Mouse (Mus musculus): ENCODE results near the gene Robo2.
"Not testable (repeated sequence)": the region's sequence is repeated elsewhere in the genome, so short reads cannot be mapped to it uniquely, and the experiment has no call there.

The Robo2 gene

DNA sequence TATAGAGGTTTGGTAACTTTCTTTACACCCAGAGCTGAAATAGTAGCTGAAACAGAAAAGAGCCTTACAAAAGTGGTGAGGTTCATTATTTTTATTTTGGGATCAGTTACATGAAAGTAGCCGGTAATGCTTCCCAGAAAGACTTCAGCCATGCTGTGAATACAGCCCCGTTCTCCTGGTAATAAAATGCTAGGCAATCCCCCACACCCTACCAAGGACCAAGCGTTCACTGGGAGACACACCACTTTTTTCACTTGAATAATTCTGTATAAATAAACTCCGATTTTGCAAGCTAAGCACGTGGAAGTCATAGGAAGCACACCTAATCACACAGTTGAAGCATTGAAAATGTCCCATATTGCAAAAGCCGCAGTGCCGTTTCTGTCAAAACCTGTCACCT lies 341.0 kb downstream of the Robo2 start:
- DNase-seq (ENCODE audit: inconsistent ontology term): no peak

DNA sequence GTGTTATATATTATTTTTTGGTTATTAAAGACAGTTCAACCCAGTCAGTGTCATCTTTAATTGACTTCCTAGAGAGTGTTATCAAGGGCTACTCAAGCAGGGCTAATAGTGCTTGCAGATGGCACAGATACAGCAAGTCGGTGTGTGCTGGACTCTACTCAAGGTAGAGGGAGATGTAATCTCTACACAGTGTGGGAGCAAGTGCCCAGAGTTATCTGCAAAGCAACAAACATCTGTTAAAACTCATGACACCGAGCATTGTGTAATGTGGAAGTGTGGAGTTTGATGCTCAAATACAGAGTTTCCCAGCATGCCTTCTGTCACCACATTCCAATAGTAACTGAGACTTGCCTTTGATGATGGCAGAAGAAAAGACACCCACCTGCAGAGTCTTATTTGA lies 345.7 kb downstream of the Robo2 start:
- no peak for DNase-seq (ENCODE audit: inconsistent ontology term)

DNA sequence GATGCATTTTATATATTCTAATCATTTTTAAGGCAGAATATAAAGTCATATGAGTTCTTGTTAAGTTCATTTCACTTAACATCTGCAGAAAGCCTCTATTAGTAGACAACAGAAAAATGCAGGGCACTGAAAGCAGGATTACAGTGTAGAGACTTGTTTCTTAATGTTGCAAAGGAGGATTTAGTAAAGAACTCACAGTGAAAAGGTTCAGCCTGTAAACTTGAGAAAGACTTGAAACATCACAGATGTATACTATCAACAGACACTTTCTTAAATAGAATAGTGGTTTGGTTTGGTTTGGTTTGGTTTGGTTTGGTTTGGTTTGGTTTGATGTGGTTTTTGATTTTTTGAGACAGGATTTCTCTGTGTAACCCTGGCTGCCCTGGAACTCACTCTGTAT lies 349.7 kb downstream of the Robo2 start:
- no peak for DNase-seq (ENCODE audit: inconsistent ontology term)

DNA sequence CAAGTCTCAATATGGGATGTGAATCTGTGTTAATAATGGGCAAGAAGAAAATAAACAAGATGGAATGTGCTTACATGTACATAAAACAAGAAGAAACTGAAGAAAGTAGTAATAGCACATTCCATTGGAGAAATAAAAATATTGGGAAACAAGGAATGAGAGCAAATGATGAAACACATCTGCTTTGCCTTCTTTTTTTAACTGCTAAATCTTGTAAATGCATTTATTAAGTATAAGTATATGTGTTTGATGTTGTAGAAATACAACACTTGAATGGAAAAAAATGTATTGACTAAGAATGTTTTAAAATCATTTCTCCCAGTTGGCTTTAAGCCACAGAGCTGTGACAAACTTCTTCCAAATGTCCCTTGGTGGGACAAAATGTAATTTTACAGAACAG lies 350.1 kb downstream of the Robo2 start:
- no peak for DNase-seq (ENCODE audit: inconsistent ontology term)

DNA sequence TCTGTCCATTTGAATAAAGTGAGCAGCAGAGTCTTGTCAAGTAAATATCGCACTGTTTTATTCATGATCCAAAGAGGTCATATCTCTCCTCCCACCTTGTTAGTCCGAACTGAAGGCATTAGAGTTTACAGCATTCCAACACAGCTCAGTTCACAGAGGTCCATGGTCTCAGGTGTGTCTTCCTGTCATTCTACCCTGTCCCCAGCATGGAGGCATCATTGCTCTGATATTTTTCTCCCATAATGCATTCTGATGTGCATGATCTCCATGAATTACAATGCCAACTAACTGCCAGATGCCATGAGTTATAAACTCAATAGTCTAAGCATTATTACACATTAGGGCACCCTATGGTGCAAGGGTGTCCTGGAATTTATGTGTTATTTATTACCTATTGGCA lies 354.7 kb downstream of the Robo2 start:
- DNase-seq (ENCODE audit: inconsistent ontology term): no peak

DNA sequence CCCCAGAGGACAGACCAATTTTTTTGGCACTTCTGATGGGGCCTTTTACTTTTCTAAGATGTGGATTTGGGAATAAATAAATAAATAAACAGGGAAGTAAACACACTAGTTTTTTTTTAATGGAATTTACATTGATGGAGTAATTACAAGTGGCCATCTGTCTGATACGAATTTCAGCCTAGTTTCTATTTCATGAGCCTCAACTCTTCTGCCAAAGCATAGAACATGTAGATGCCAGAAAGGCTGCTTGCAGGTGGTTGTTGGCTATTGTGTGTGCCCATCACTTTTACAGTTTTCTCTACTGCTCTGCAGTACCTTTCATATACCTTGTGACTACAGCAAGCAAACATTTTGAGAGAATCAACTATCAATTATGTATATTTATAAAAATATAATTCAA lies 355.4 kb downstream of the Robo2 start:
- DNase-seq (ENCODE audit: inconsistent ontology term): no peak

DNA sequence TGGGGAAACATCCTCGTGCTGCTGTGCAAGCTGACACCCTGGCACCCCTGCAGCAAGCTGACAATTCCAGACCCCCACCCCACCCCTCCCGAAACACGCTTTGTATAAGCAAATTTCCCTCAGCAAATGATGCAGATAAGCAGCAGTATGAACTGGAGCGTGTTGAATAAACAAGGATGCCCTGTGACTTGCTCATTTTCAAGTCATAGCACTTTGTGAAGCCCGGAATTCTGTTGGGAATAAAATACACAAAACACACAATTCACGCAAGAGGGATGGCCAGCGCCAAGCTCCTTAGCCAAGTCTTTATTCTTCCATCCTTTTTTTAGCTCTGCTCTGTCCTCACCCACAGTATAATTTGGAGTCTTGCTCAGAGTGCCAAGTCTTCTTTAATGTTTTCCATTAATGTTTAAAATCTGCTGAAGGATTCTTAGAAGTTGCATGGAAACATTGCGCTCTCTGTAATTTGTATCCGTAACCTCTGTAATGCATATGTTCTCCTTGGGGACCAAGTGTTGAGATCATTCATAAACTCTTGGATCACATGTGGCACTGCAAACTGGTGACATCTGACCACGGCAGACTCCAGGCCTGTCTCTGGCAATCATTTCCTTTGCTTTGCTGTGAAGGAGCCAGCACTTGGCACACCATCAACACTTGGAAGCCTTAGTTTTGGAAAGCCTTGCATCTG lies 356.4 kb downstream of the Robo2 start:
- DNase-seq (ENCODE audit: inconsistent ontology term): peak; percentile 63

DNA sequence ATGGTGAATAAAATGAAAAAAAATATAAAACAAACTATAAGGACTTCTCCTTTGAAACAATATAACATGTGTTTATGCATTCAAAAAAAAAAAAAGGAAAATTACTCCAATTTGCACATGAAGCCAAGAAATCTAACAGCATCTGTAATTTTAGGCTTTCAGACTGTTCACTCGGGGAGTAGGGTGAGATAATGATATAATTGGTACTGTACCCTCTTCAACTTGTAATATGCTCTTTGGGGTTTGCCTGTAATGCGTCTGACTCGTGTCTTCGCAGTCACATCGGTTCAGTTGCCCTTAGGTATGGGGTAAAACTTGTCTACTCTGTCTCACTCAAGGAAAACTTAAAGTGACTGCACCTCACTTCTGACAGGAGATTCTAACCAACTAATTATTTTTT lies 362.2 kb downstream of the Robo2 start:
- no peak for DNase-seq (ENCODE audit: inconsistent ontology term)

DNA sequence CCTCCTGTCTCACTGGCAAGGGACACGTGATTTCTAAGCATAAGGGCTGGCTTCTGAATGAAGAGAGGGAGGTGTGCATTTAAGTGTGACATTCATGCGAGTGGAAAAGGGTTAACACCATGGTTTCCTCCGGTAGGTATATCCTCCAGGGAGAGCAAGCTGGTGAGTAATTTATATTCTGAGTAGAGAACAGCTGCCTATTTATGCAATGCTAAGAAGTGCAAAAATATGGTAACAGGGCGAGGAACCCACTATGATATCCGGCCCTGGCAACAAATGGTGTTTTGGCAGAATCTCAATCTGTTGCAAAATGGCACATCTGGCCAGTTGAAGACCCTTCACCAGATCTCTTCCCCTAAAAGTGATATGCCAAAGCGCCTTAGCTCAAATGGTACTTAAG lies 362.6 kb downstream of the Robo2 start:
- DNase-seq (ENCODE audit: inconsistent ontology term): no peak

DNA sequence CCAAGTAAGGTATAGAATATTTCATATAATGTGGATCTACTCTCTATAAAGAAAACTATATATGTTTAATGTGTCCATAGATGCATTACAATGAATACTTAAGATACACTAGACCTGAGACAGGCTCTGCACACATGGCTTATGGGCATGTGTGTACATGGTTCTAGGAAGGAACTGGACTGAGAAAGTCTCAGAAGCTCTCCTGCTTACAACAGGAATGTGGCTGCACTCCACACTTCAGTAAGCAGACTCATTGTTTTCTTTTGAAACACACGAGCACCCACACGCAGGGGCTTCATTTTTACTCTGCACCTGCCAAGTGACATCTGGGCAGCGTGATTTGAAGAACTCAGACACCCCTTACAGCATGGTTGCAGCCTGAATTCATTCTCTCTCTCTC lies 364.4 kb downstream of the Robo2 start:
- no peak for DNase-seq (ENCODE audit: inconsistent ontology term)

DNA sequence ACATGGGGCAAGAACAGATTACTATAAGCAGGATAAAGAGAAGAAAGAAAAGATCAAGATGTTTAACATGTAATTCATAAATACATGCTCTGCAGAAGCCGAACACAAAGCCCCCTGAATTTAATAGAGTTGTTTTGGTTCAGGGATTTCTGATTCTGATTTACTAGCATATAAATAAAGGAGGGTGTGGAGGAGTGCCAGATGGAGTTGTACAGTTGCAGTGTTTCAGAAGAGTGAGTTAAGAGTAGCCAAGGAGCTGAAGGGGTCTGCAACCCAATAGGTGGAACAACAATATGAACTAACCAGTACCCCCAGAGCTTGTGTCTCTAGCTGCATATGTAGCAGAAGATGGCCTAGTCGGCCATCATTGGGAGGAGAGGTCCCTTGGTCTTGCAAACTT lies 370.8 kb downstream of the Robo2 start:
- not testable (repeated sequence) for DNase-seq (ENCODE audit: inconsistent ontology term)

DNA sequence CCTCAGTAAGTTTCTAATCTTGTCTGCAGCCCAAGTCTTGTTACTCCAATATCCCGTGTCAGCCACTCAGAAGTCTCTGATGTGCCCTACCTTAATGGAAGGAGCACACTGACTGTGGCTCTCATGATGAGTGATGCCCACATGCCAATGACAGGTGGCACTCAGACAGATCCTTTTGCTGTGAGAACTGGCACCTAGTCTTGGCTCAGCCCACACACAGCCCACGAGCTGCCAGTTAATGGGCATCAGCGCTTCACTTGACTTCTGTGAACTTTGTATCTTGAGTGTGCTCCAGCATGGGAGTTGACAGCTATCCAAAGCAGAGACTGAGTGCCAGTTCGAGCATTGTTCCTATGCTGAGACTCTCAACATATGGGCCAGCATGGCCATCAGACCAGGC lies 383.8 kb downstream of the Robo2 start:
- DNase-seq (ENCODE audit: inconsistent ontology term): no peak

DNA sequence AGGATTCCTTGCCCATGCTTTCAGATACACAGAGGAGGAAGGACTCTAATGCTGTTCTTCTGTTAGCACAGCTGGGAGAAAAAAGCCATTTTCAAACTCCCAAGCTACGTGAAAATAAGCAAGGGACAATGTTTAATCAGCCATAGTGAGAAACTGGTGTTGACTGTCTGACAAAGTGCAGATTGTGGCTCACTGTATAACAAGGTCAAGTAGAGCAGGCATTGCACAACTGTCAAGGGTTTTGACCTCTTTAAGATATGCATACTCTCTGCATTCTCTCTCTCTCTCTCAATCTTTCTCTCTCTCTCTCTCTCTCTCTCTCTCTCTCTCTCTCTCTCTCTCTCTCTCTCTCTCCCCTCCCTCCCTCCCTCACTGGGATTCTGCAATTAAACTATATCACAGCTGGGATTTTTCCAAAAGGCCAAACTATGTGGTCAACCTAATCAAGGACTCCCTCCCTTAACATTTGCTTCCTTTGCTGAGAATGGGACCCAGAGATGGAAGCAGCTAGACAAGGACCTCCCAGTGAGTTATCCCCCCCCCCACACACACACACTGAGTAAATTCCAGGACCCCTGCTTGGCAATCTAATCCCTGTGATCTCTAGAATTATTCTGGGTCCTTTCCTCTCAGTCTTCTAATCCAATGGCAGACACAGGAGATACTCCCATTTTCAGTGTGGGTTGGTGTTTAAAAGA lies 389.2 kb downstream of the Robo2 start:
- no peak for DNase-seq (ENCODE audit: inconsistent ontology term)

DNA sequence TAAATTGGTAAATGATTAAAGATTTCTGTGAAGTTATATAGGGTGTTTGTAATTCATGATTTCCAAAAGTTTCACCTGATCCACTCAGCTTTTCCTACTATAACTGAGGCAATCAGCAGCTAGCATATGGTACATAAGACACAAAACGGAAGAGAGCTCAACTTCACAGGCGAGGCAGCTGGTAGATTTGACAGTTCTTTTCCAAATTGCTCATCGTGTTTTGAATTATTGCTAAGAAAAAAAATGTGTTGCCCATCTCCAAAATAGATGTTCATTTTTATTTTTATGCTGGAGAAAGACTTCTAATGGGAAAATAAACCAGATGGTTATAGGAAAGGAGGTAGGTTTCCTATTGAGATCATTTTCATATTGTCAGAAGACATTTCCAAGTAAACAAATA lies 405.9 kb downstream of the Robo2 start:
- DNase-seq (ENCODE audit: inconsistent ontology term): no peak

DNA sequence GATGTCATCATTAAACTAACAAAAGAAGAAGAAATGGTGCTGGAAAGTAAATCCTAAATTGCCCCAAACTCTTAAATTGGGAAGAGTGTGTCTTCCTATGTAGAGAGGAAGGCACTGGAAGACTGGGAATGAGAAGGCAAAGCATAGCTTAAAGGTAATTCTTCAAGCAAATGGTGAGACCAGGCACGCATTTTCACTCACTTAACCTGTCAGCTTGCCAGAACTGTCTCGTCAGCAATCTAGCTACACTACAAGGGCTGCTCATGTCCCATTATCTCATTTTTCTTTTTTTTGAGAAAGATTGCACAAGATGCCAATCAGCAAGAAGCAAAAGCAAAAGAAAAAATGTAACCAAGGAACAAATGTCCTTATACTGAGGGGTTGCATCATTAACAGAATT lies 410.3 kb downstream of the Robo2 start:
- peak; percentile 18 for DNase-seq (ENCODE audit: inconsistent ontology term)

DNA sequence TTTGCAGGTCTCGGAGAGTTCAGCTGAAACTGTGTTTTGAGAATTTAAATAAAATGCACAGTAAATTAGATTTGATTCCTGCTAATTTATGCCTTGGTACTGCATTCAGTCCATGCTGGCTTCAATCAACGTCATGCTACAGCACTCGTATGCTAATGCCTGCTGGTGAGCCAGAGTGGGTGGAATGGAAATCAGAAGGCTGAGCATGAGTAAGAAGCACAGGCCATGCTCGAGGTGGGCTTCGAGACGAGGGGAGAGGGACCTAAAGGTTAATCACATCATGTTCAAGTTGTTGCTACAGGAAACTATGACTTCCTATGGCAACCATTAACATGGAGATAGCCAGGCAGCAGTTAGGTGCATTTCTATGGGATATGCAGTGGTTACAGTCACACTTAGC lies 420.4 kb downstream of the Robo2 start:
- DNase-seq (ENCODE audit: inconsistent ontology term): no peak

DNA sequence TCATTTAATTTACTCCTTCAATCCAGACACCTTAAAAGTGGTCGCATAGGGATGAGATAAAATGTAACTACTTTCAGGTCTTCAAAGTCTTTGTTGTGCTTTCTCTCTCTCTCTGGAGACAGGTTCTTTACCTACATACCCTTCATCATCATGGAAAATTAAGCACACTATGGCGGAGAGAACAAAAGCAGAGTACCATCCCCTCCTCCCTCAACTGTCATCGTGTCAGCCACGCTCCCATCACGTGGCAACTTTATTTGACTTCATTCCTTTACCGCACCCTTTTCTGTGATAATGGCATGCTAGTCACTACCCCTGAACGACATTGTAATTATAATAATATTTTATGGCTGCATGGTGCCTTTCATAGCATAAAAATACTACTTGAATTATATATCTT lies 442.1 kb downstream of the Robo2 start:
- DNase-seq (ENCODE audit: inconsistent ontology term): no peak

DNA sequence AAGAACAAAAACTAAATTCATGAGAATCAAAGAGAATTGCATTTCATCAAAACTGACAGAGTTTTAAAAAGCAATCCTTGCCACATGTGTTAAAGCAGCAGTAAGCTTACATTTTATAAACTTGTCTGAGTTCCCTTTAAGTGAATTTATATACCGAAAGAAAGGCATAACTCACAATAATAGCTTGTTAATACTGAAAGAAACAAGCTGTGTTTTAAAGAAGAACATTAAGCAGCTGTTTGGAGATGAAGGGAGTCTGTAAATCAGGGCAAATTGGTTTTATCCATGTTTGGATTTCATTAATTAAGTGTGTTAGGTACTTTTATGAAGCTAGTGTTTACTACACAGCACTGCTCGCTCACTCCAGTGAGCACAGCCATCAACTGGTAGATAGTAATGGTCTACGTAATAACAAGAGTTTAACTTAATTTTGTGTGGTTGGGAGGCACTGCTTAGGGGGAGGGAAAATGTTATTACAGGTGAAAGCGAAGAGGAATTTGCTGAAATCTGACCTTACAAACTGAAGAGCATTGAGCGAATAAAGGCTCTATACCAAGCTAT lies 447.2 kb downstream of the Robo2 start:
- DNase-seq (ENCODE audit: inconsistent ontology term): no peak

DNA sequence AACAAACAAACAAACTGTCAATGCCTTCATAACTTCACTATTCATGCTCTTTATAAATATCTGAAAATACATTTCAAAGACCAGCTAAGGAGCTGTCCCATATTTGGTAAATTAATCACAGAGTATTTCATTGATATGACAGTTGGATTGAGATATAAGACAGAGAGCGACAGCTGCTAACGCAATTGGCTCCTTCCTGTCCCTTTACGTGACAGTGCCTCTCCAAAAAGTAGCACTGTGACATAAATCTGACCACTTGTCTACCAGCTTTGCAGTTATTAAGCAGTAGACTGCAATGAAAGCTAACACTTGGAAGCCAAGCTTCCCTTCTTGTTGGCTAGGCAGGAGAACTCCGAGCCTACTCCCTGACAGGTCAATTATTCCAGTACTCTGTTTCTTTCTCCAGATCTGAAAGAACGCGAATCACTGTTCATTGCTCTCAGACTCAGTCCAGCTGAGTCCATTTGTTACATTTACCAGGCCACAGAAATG lies 452.1 kb downstream of the Robo2 start:
- peak; percentile 61 for DNase-seq (ENCODE audit: inconsistent ontology term)

DNA sequence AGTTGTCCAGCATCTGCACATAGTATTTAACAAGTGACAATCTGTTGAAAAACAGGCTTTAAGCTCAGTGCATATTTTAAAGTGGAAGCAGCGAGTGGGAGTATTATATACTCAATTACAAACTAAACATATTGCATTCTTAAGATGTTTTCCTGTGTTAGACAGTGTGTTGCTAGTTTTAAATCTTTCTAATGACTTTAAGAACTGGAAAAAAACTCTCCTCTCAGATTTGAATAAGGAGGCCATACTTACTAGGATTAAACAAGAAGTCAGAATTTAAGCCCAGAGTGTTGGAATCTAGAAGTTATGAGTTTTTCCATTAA lies 453.1 kb downstream of the Robo2 start:
- no peak for DNase-seq (ENCODE audit: inconsistent ontology term)

DNA sequence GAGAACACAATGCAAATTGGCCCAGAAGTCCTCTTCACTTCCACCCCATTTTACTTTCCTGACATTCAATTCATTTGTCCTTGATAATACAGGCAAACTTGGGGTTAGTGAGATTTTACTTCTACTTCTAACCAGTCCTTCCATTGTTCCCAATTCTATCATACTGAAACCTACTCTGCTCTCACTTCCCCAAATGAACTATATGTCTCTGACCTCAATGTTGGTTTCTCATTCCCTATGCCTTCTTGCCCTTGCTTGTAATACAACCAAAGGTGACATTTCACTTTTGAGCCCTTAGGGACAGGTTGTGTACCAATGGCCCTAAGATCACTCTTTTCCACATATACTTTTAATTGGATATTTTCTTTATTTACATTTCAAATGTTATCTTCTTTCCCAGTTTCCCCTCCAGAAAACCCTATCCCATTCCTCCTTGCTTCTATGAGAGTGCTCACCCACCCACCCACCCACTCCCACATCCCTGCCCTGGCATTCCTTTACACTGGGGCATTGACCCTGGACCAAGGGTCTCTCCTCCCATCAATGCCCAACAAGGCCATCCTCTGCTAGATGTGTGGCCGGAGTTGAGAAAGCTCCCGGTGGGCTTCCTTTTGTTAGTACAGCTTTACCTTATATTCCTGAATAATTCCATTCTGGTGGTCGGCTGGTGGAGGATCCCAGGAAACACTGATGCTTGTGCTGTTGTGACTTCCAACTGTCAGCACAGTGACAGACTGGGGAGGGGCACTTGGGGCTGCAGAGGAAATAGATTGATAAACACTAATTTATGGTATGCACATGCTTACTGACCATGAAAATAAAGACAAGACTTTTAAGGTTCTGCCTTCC lies 453.7 kb downstream of the Robo2 start:
- no peak for DNase-seq (ENCODE audit: inconsistent ontology term)

DNA sequence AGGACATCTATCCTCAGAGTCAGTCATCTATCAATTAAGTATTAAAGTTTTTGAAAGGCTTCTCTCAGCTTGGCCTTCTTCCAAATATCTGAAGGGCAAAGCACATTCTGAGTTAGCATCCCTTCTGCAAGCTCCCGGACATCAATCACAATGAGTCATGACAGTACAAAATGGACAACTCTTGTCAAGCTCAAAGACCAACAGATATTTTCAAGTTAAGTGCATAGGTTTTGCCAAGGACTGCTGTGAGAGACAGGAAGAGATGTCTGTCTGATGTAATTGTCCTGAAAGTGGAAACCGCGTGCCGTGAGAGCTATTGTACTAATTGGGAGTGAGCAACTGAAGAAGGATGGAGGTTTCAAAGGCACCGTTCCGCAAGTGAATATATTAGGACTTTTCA lies 465.5 kb downstream of the Robo2 start:
- peak; percentile 77 for DNase-seq (ENCODE audit: inconsistent ontology term)

DNA sequence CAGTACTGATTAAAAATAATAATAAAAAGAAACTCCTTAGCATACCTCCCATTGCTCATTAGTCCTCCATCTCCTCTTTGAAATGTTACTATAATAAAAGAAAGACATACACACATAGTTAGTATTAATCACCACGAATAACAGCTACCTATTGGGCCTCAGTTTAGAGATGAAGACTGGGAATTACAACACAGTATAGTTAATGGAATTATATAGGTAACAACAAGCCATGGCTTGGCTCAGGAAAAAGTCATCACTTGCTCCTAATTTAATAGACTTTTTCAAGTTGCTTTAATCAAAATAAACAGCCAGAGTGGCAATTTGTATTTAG lies 471.4 kb downstream of the Robo2 start:
- no peak for DNase-seq (ENCODE audit: inconsistent ontology term)

Data from Muller cell, postnatal 12 days (primary cell).